Mouse (Mus musculus) CH12.LX (cell line): ENCODE measurements at regions not wholly inside any gene's neighbourhood (a gene's known extent, or its start where the extent isn't known, plus 50 kb on each side); places are given as distances from the start of the nearest gene placed in this dataset.

Experiments used
- DNase-seq: peaks from one replicate; pipeline ENCODE4 v3.0.0-alpha.2; 2013; ENCODE audit errors: extremely low read depth
- H3K27ac ChIP-seq: 2 replicates; pipeline ENCODE4 v1.5.1; 2012; ENCODE audit warnings: low read depth, mild to moderate bottlenecking, control low read depth, moderate library complexity; ENCODE audit not compliant: insufficient read depth
- H3K27me3 ChIP-seq: replicated peaks from 2 replicates; pipeline ENCODE3; 2012; ENCODE audit warnings: inconsistent platforms
- H3K36me3 ChIP-seq, 2 experiments: replicated peaks in 1 of 2; 2 replicates each; pipeline versions ENCODE3 to v1.6.1; 2012; ENCODE audit warnings: inconsistent platforms in 1 of 2, low read length in 1 of 2, mild to moderate bottlenecking in 1 of 2, mixed read lengths in 1 of 2, moderate library complexity in 1 of 2; ENCODE audit not compliant: control insufficient read depth in 1 of 2, insufficient read depth in 1 of 2
- H3K4me1 ChIP-seq, 2 experiments: 2 replicates each; pipeline ENCODE4 v1.6.1; 2012; ENCODE audit warnings: inconsistent platforms in 1 of 2, moderate library complexity in 1 of 2; ENCODE audit not compliant: insufficient read depth in 2 of 2, control insufficient read depth in 1 of 2
- H3K4me2 ChIP-seq: 2 replicates; pipeline ENCODE4 v1.6.1; 2012; ENCODE audit warnings: low read depth, mild to moderate bottlenecking, control low read depth; ENCODE audit not compliant: poor library complexity, insufficient read depth, severe bottlenecking
- H3K4me3 ChIP-seq, 3 experiments: fragments of 150-350 bp in 1 of 3; sonication (generic) in 1 of 3; replicated peaks in 1 of 3; 2 replicates each; pipeline versions ENCODE3 to v1.5.1; 2011 to 2012; ENCODE audit warnings: low read depth in 2 of 3, low read length in 2 of 3, mild to moderate bottlenecking in 2 of 3, moderate library complexity in 2 of 3, control low read depth in 1 of 3, improper control_type of control experiment in 1 of 3, inconsistent platforms in 1 of 3, mixed read lengths in 1 of 3; ENCODE audit not compliant: poor library complexity in 1 of 3
- H3K79me2 ChIP-seq: replicated peaks from 2 replicates; pipeline ENCODE4 v1.6.1; 2012; ENCODE audit warnings: mild to moderate bottlenecking, moderate library complexity; ENCODE audit not compliant: control insufficient read depth, poor library complexity, insufficient read depth, severe bottlenecking; ENCODE audit errors: extremely low read depth
- H3K9ac ChIP-seq: 2 replicates; pipeline ENCODE4 v1.6.1; 2012; ENCODE audit warnings: low read depth, mild to moderate bottlenecking, control low read depth, moderate library complexity; ENCODE audit not compliant: insufficient read depth
- H3K9me3 ChIP-seq: replicated peaks from 2 replicates; pipeline ENCODE3; 2012; ENCODE audit warnings: low read length, inconsistent platforms, mixed read lengths
- CHD1 ChIP-seq: IDR thresholded peaks from 2 replicates; pipeline ENCODE4 v1.6.1; 2012; ENCODE audit warnings: low read depth, low read length, improper control_type of control experiment, inconsistent platforms
- CHD2 ChIP-seq: IDR thresholded peaks from 2 replicates; pipeline ENCODE4 v1.6.1; 2011; ENCODE audit warnings: low read length, improper control_type of control experiment
- CTCF ChIP-seq, 2 experiments: IDR thresholded peaks in 1 of 2; conservative IDR thresholded peaks in 1 of 2; 2 replicates each; pipeline ENCODE4 v1.5.1; 2011 to 2012; ENCODE audit warnings: low read depth in 2 of 2, low read length in 2 of 2, improper control_type of control experiment in 1 of 2, inconsistent platforms in 1 of 2, mild to moderate bottlenecking in 1 of 2, moderate library complexity in 1 of 2
- EP300 ChIP-seq: IDR thresholded peaks from 2 replicates; pipeline ENCODE4 v1.6.1; 2011; ENCODE audit warnings: low read length, improper control_type of control experiment
- GABPA ChIP-seq: IDR thresholded peaks from 2 replicates; pipeline ENCODE4 v1.6.1; 2012; ENCODE audit warnings: low read depth, low read length, improper control_type of control experiment, inconsistent platforms; ENCODE audit not compliant: insufficient replicate concordance
- HCFC1 ChIP-seq: IDR thresholded peaks from 2 replicates; pipeline ENCODE4 v1.6.1; 2012; ENCODE audit warnings: low read depth, mild to moderate bottlenecking, inconsistent platforms, low read length, improper control_type of control experiment
- IRF4 ChIP-seq: IDR thresholded peaks from 2 replicates; pipeline ENCODE4 v1.6.1; 2014; ENCODE audit warnings: low read depth, mild to moderate bottlenecking, inconsistent platforms, low read length, improper control_type of control experiment
- MAFK ChIP-seq: IDR thresholded peaks from 2 replicates; pipeline ENCODE4 v1.6.1; 2011; ENCODE audit warnings: low read length, improper control_type of control experiment; ENCODE audit not compliant: insufficient replicate concordance
- MAZ ChIP-seq: IDR thresholded peaks from 2 replicates; pipeline ENCODE4 v1.6.1; 2012; ENCODE audit warnings: low read depth, mild to moderate bottlenecking, inconsistent platforms, low read length, improper control_type of control experiment, moderate library complexity
- MXI1 ChIP-seq: IDR thresholded peaks from 2 replicates; pipeline ENCODE4 v1.6.1; 2011; ENCODE audit warnings: mild to moderate bottlenecking, low read depth, low read length, improper control_type of control experiment
- PAX5 ChIP-seq: IDR thresholded peaks from 2 replicates; pipeline ENCODE4 v1.6.1; 2012; ENCODE audit warnings: low read length, inconsistent platforms, mixed read lengths
- POLR2A ChIP-seq: IDR thresholded peaks from 2 replicates; pipeline ENCODE4 v1.6.1; 2011; ENCODE audit warnings: low read depth, mild to moderate bottlenecking, improper control_type of control experiment, low read length
- POLR2AphosphoS2 ChIP-seq: IDR thresholded peaks from 2 replicates; pipeline ENCODE4 v1.6.1; 2011; ENCODE audit warnings: low read depth, low read length, improper control_type of control experiment
- SIN3A ChIP-seq: IDR thresholded peaks from 2 replicates; pipeline ENCODE4 v1.6.1; 2012; ENCODE audit warnings: low read length, improper control_type of control experiment, inconsistent platforms
- dilution Hi-C: fragments of 300-500 bp; cut with MboI; formaldehyde crosslinking; loops from 2 replicates; pipeline ENCODE4 v1.14.3; 2020; ENCODE audit warnings: low sequenced_read_pairs; ENCODE audit not compliant: extremely low pct_unique_long_range_greater_than_20kb, extremely low pct_ligation_motif_present
- in situ Hi-C: fragments of 300-500 bp; cut with MboI; formaldehyde crosslinking; loops from 3 replicates; pipeline ENCODE4 v1.14.3; 2019; ENCODE audit warnings: low sequenced_read_pairs, low pct_ligation_motif_present, low pct_unique_long_range_greater_than_20kb, mixed read lengths

- H3K27me3 ChIP-seq: no peaks in the 10 kb centered on the region
- H3K9me3 ChIP-seq: peaks cover 17% of the 10 kb centered on the region
- no peak overlapping the region for H3K4me3 ChIP-seq
- no peak overlapping the region for H3K9ac ChIP-seq
- no peak for TF ChIP-seq POLR2A
- TF ChIP-seq, all 38 proteins: peak for 0
- Histone ChIP-seq H3K4me2 (no peak overlapping the region), H3K4me1 (no peaks in the 10 kb centered on the region), H3K36me3 (no peaks in the 10 kb centered on the region), H3K79me2 (no peaks in the 10 kb centered on the region), H3K27ac (no peak overlapping the region)
- in situ Hi-C loops (no loop called here), dilution Hi-C loops (no loop called here)
- DNase-seq: no peak
These were observed 145.8 kb upstream of the Tfap2d start for GRCm38 (mm10) chr1:18956975-18957374.

GRCm38 (mm10) chr1:18961464-18961863 lies 141.4 kb upstream of the Tfap2d start:
- Histone ChIP-seq H3K79me2 (no peaks in the 10 kb centered on the region), H3K4me3 (no peak overlapping the region), H3K9ac (no peak overlapping the region), H3K36me3 (no peaks in the 10 kb centered on the region), H3K4me1 (no peaks in the 10 kb centered on the region), H3K9me3 (peaks cover 37% of the 10 kb centered on the region), H3K4me2 (no peak overlapping the region), H3K27ac (no peak overlapping the region), H3K27me3 (no peaks in the 10 kb centered on the region)
- TF ChIP-seq IRF4 (no peak), PAX5 (no peak), EP300 (no peak), CHD2 (no peak), GABPA (no peak)
- dilution Hi-C loops: no loop called here
- in situ Hi-C loops: no loop called here
- no peak for DNase-seq

GRCm38 (mm10) chr1:18961889-18962288 lies 140.9 kb upstream of the Tfap2d start:
- Histone ChIP-seq H3K4me2 (no peak overlapping the region), H3K4me1 (no peaks in the 10 kb centered on the region), H3K79me2 (no peaks in the 10 kb centered on the region), H3K36me3 (no peaks in the 10 kb centered on the region), H3K9me3 (peaks cover 34% of the 10 kb centered on the region), H3K27me3 (no peaks in the 10 kb centered on the region)
- no peak for DNase-seq
- in situ Hi-C loops (no loop called here), dilution Hi-C loops (no loop called here)
- TF ChIP-seq HCFC1 (no peak), CTCF (conservative IDR thresholded peaks at IDR 0.05 in 1 of 2, IDR thresholded peaks at IDR 0.05 in 1 of 2; ENCODE audit: low read depth in 2 of 2, low read length in 2 of 2) (no peak), MXI1 (no peak), POLR2AphosphoS2 (no peak), MAZ (no peak), SIN3A (no peak), MAFK (no peak), IRF4 (no peak), CHD1 (no peak)
- TF ChIP-seq, all 38 proteins: peak for 0
- Histone ChIP-seq H3K4me3 (no peak overlapping the region), H3K9ac (no peak overlapping the region), H3K27ac (no peak overlapping the region)
